Mouse (Mus musculus) thymus, adult 2 months (tissue): ENCODE results near the gene Dock1.

ENCODE experiments used
- CTCF ChIP-seq: fragments of 200-500 bp; IDR thresholded peaks from 2 replicates; pipeline ENCODE4 v1.5.1; 2012; ENCODE audit warnings: mild to moderate bottlenecking, control low read depth, low read length, moderate library complexity, borderline replicate concordance; ENCODE audit not compliant: control insufficient read depth, poor library complexity, insufficient read depth; ENCODE audit errors: extremely low read depth
- POLR2A ChIP-seq: fragments of 200-500 bp; IDR thresholded peaks from 2 replicates; pipeline ENCODE4 v1.6.1; 2012; ENCODE audit warnings: mild to moderate bottlenecking, low read length, control low read depth, moderate library complexity; ENCODE audit not compliant: control insufficient read depth, poor library complexity, insufficient read depth; ENCODE audit errors: extremely low read depth

DNA sequence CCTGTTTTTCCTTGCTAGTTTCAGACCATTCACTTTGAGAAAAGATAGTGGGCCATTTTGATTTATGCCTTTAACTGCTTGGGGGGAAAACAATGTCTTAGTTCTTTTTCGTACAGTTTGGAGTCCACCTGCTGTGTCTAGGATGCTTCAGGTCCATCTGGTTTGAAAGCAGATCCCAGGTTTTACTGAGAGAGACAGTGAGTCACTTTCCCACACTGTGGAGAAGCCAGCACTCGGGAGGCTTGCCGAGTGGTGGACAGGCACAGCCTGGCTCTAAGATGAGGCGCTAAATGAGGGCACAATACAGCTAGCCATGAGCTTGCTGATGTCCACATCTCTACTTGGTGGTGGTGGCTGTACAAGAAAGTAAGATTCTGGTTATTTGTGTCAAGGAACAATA lies 76.6 kb downstream of the Dock1 start:
- TF ChIP-seq CTCF = no peak
- TF ChIP-seq POLR2A = no peak
